Mouse (Mus musculus) forebrain, postnatal 0 days (tissue): ENCODE data around the gene Uprt. TPM values are rescaled to one million over a fixed set of nuclear protein-coding genes. Genes with fewer than 3 reads are reported as not detected.

Source experiments
- ATAC-seq: fragments of 200-750 bp; cut with Nextera tagmentation; 2 replicates; pipeline ENCODE4 v1.8.0; 2017; ENCODE audit warnings: mild to moderate bottlenecking, moderate library complexity
- DNase-seq: peaks from one replicate; pipeline ENCODE4 v3.0.0-alpha.2; 2015
- H3K27ac ChIP-seq: fragments of 300-500 bp; sonication (generic); 2 replicates; pipeline ENCODE4 v1.5.1; 2014; ENCODE audit warnings: low read depth, mild to moderate bottlenecking, antibody characterized with exemption, low read length, moderate library complexity, mixed read lengths
- H3K27me3 ChIP-seq: fragments of 300-500 bp; sonication (generic); 2 replicates; pipeline ENCODE4 v1.6.1; 2014; ENCODE audit warnings: mild to moderate bottlenecking, low read length, mixed read lengths; ENCODE audit not compliant: insufficient read depth
- H3K36me3 ChIP-seq: fragments of 300-500 bp; sonication (generic); 2 replicates; pipeline ENCODE4 v1.6.1; 2014; ENCODE audit warnings: mild to moderate bottlenecking, moderate library complexity; ENCODE audit not compliant: insufficient read depth
- H3K4me1 ChIP-seq: fragments of 300-500 bp; sonication (generic); 2 replicates; pipeline ENCODE4 v1.6.1; 2014; ENCODE audit warnings: antibody characterized with exemption; ENCODE audit not compliant: insufficient read depth
- H3K4me2 ChIP-seq: fragments of 300-500 bp; sonication (generic); 2 replicates; pipeline ENCODE4 v1.6.1; 2014; ENCODE audit warnings: low read depth, mild to moderate bottlenecking, moderate library complexity
- H3K4me3 ChIP-seq: fragments of 300-500 bp; sonication (generic); 2 replicates; pipeline ENCODE4 v1.5.1; 2014; ENCODE audit warnings: low read depth, low read length, mixed read lengths
- H3K9ac ChIP-seq: fragments of 300-500 bp; sonication (generic); 2 replicates; pipeline ENCODE4 v1.6.1; 2014; ENCODE audit warnings: mild to moderate bottlenecking
- H3K9me3 ChIP-seq: fragments of 300-500 bp; sonication (generic); 2 replicates; pipeline ENCODE4 v1.6.1; 2016; ENCODE audit warnings: low read length
- CTCF ChIP-seq: sonication (generic); IDR thresholded peaks from 2 replicates; pipeline ENCODE4 v1.5.1; 2016; ENCODE audit warnings: antibody characterized with exemption, control low read depth, low read depth
- WGBS: fragments of 180-500 bp; shearing (Covaris S2); extraction: QIAGEN DNeasy Blood & Tissue Kit; methylation state at CpG from one replicate; pipeline ENCODE4 v1.1.7; 2014; 5-methylcytosine and 5-hydroxymethylcytosine counted together
- polyA plus RNA-seq: library from polyadenylated mRNA; unstranded; fragments of >200 nt; fragmentation: Nextera tagmentation; extraction: Ambion mirVana; gene quantifications from 2 replicates; pipeline ENCODE4 v1.2.1, GENCODE M21; 2015
- total RNA-seq: library from RNA; depleted of rRNA; stranded (reverse); fragments of >200 nt; gene quantifications from 2 replicates; pipeline ENCODE4 v1.2.3, GENCODE M21; 2014

Gene Uprt
- total and polyA plus RNA-seq, 2 experiments from 2014 or later, result 0.91 to 10.8 TPM

GRCm38 (mm10) chrX:104485596-104485995, 3.0 kb downstream of the Uprt start:
- H3K27ac ChIP-seq, result no peak overlapping the region
- ATAC-seq (no peak), DNase-seq (no peak)
- H3K9ac ChIP-seq, result no peak overlapping the region
- H3K27me3 ChIP-seq, result no peaks in the 10 kb centered on the region
- no peak overlapping the region for H3K4me3 ChIP-seq
- H3K36me3 ChIP-seq, result no peaks in the 10 kb centered on the region
- H3K4me2 ChIP-seq, result no peak overlapping the region
- H3K4me1 ChIP-seq, result no peaks in the 10 kb centered on the region
- WGBS, result 79% methylated on average over 2 of the region's 2 CpGs
- H3K9me3 ChIP-seq, result no peaks in the 10 kb centered on the region
- no peak for TF ChIP-seq CTCF

GRCm38 (mm10) chrX:104488036-104488435, 5.4 kb downstream of the Uprt start:
- no peak for TF ChIP-seq CTCF
- H3K27ac ChIP-seq, result no peak overlapping the region
- ATAC-seq, result no peak

GRCm38 (mm10) chrX:104488870-104489467, 6.4 kb downstream of the Uprt start:
- TF ChIP-seq CTCF, result no peak
- Histone ChIP-seq H3K9ac (no peak overlapping the region), H3K4me1 (no peaks in the 10 kb centered on the region), H3K36me3 (no peaks in the 10 kb centered on the region), H3K9me3 (no peaks in the 10 kb centered on the region), H3K4me2 (no peak overlapping the region), H3K27me3 (no peaks in the 10 kb centered on the region), H3K4me3 (no peak overlapping the region), H3K27ac (no peak overlapping the region)
- ATAC-seq, result no peak
- 74% methylated on average over 4 of the region's 4 CpGs for WGBS
- DNase-seq, result no peak

More at GRCm38 (mm10) chrX:104488036-104488435, 5.4 kb downstream of the Uprt start:
- Histone ChIP-seq H3K4me1 (no peaks in the 10 kb centered on the region), H3K4me2 (no peak overlapping the region), H3K9ac (no peak overlapping the region), H3K4me3 (no peak overlapping the region), H3K9me3 (no peaks in the 10 kb centered on the region), H3K36me3 (no peaks in the 10 kb centered on the region), H3K27me3 (no peaks in the 10 kb centered on the region)
- 76% methylated on average over 3 of the region's 3 CpGs for WGBS
- DNase-seq, result no peak

GRCm38 (mm10) chrX:104489626-104490355, 7.2 kb downstream of the Uprt start:
- DNase-seq (no peak), ATAC-seq (no peak)
- H3K4me1 ChIP-seq, result no peaks in the 10 kb centered on the region
- no peaks in the 10 kb centered on the region for H3K27me3 ChIP-seq
- no peak overlapping the region for H3K4me2 ChIP-seq
- no peak overlapping the region for H3K4me3 ChIP-seq
- TF ChIP-seq CTCF, result no peak
- WGBS, result 72% methylated on average over 4 of the region's 4 CpGs
- no peaks in the 10 kb centered on the region for H3K9me3 ChIP-seq
- no peaks in the 10 kb centered on the region for H3K36me3 ChIP-seq
- H3K27ac ChIP-seq, result no peak overlapping the region
- H3K9ac ChIP-seq, result no peak overlapping the region

GRCm38 (mm10) chrX:104501765-104502164, 19.1 kb downstream of the Uprt start:
- Histone ChIP-seq H3K9me3 (no peaks in the 10 kb centered on the region), H3K27me3 (no peaks in the 10 kb centered on the region), H3K4me3 (no peak overlapping the region), H3K27ac (no peak overlapping the region), H3K36me3 (no peaks in the 10 kb centered on the region), H3K4me1 (no peaks in the 10 kb centered on the region), H3K4me2 (no peak overlapping the region), H3K9ac (no peak overlapping the region)
- 72% methylated on average over 5 of the region's 5 CpGs for WGBS
- ATAC-seq (no peak), DNase-seq (no peak)
- TF ChIP-seq CTCF, result no peak

- ATAC-seq (no peak), DNase-seq (no peak)
- no peaks in the 10 kb centered on the region for H3K4me1 ChIP-seq
- H3K4me3 ChIP-seq, result no peak overlapping the region
- H3K4me2 ChIP-seq, result no peak overlapping the region
- WGBS, result 91% methylated on average over 4 of the region's 4 CpGs
- no peaks in the 10 kb centered on the region for H3K36me3 ChIP-seq
- no peaks in the 10 kb centered on the region for H3K27me3 ChIP-seq
- no peaks in the 10 kb centered on the region for H3K9me3 ChIP-seq
- TF ChIP-seq CTCF, result no peak
- no peak overlapping the region for H3K27ac ChIP-seq
- H3K9ac ChIP-seq, result no peak overlapping the region
These were observed 60.0 kb downstream of the Uprt start for GRCm38 (mm10) chrX:104542635-104543034.

- Histone ChIP-seq H3K27me3 (no peaks in the 10 kb centered on the region), H3K4me3 (no peak overlapping the region), H3K27ac (no peak overlapping the region), H3K9ac (no peak overlapping the region), H3K4me2 (no peak overlapping the region), H3K36me3 (no peaks in the 10 kb centered on the region), H3K9me3 (no peaks in the 10 kb centered on the region), H3K4me1 (no peaks in the 10 kb centered on the region)
- TF ChIP-seq CTCF, result no peak
- DNase-seq (no peak), ATAC-seq (no peak)
- WGBS, result 76% methylated on average over 4 of the region's 4 CpGs
These were observed 61.4 kb downstream of the Uprt start for GRCm38 (mm10) chrX:104543919-104544595.
